ENCODE assay signal across 18 mouse cellular contexts in the genomic region with DNA sequence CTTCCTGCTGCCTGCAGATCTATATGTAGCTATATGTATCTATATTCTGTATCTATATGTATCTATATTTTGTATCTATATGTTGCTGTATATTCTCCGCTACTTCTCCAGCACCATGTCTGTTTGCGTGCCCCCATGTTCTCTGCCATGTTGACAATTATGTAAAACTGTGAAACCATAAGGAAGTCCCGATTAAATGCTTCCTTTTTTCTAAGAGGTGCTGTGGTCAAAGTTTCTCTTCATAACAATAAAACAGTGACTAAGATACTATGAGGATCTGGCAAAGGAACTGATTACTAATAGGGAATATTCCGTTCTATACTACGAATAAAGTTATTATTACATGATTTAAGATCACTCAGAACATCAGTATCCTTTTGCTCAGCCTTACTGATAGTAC.
A peak's percentile ranks its signal among the peaks of the same experiment; 100 is the strongest.
DNase-seq lines count a peak whose midpoint lies in the region; ATAC-seq lines count a peak whose summit lies in the region.
"Had no signal": no experiment of that assay in that cellular context is flagged by ENCODE, and none has a peak within 500 bp of the region (broad histone marks: within the 10 kb centered on the region; RNA-seq: fewer than 3 reads in every experiment).

No protein-coding gene starts in this region.

- ATAC-seq in common myeloid progenitor, adult 5-6 weeks (replicated peaks; ENCODE audit: low read depth, poor library complexity, severe bottlenecking) = peak; percentile 60
- ATAC-seq in megakaryocyte, adult 5-6 weeks (ENCODE audit: poor library complexity, severe bottlenecking) = peak; percentile 57
- ATAC-seq: activated CD4-positive, CD25-positive, alpha-beta regulatory T cell, adult 4 months; forebrain, embryonic 14.5 days; forebrain, embryonic 16.5 days; Patski had no signal

- no peak for DNase-seq in lung, postnatal 36 days
- no peak for DNase-seq in kidney, postnatal 10 days
- no peak for DNase-seq in ovary, postnatal 36 days (ENCODE audit: low spot score)
- DNase-seq: adrenal gland, adult 8-10 months; adrenal gland, postnatal 14 days; adrenal gland, postnatal 36 days; cerebellum, adult 11-12 months; cerebellum, adult 2 months; cerebellum, adult 9-10 months; cerebellum, postnatal 10 days; cerebellum, postnatal 25 days; embryo, embryonic 11 days had no signal
